ENCODE assay signal across 8 mouse cellular contexts in the genomic region with DNA sequence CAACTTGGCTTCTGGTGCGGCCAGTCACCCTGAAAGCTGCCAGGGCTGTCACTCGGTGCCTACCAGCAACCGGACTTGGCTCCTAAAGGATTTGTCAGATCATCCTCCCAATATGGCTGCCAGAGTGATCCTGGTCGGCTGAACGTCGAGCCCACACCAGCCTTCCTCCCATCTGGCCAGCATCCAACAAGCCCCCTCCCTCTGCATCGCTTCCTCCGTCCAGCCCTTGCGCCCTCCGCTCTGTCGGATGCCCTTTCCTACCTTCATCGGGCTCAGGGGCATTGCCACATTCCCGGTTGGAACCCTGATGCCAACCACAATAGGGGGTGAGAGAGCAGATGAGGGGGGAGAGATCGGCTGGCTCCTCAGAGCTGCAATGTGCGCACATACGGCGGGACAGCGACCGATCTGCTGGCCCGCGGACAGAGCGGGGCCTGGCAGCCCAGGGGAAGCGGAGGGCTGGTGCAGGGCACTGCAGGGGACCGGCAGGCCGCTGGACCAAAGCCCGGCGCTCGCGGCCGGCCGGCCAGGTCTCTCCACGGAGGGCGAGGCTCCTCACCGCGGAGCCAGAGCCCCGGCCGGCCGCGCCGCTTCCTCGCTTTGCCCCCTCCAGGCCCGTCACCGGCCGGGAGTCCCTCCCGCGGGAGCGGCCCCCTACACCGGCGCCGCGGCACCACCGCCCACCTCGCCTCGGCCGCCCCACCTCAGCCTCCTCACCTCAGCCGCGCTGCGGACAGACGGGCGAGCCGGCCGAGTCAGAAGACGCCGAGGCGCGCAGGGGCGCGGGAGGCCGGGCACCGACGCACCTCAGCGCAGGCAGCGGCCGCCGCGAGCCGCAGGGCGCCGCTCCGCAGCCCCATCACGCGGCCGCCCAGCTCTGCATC. TPM values are rescaled to one million over a fixed set of nuclear protein-coding genes. Genes with fewer than 3 reads are reported as not detected.
DNase-seq lines count a peak whose midpoint lies in the region; ATAC-seq and TF ChIP-seq lines count a peak whose summit lies in the region.

No protein-coding gene starts in this region.

- TF ChIP-seq CTCF in liver, postnatal 0 days (IDR thresholded peaks at IDR 0.05; ENCODE audit: low read depth): no peak

- in situ Hi-C loops in ES-E14 (cut with MboI; ENCODE audit: low sequenced_read_pairs in 2 of 2, unreplicated experiment in 2 of 2): no loop called here

- no peaks in the 10 kb centered on the region for H3K27me3 ChIP-seq in forebrain, embryonic 16.5 days (replicated peaks; ENCODE audit: control insufficient read depth, insufficient read depth, low read length)
- peaks cover 4% of the 10 kb centered on the region for H3K27me3 ChIP-seq in liver, postnatal 0 days (ENCODE audit: insufficient read depth, low read length)
- no peaks in the 10 kb centered on the region for H3K27me3 ChIP-seq in neural tube, embryonic 15.5 days (replicated peaks)

- H3K27ac ChIP-seq in ES-E14 (ENCODE audit: insufficient read depth, low read depth, low read length, poor library complexity, severe bottlenecking): no peak overlapping the region
- peak overlapping the region; percentile 98 for H3K27ac ChIP-seq in forebrain, embryonic 16.5 days (ENCODE audit: low read length)
- peak overlapping the region; percentile 87 for H3K27ac ChIP-seq in liver, postnatal 0 days (ENCODE audit: low read depth)
- H3K27ac ChIP-seq in neural tube, embryonic 15.5 days (replicated peaks): peak overlapping the region; percentile 98

- WGBS in forebrain, embryonic 16.5 days: under 1% methylated on average over 65 of the region's 83 CpGs
- WGBS in liver, postnatal 0 days (ENCODE audit: insufficient replicate concordance): under 1% methylated on average over 66 of the region's 83 CpGs
- under 1% methylated on average over 57 of the region's 83 CpGs for WGBS in neural tube, embryonic 15.5 days

- TF ChIP-seq EP300 in liver, postnatal 0 days (IDR thresholded peaks at IDR 0.05; ENCODE audit: low read depth): no peak

- peak overlapping the region; percentile 89 for H3K4me2 ChIP-seq in forebrain, embryonic 16.5 days (ENCODE audit: low read length)
- peak overlapping the region; percentile 84 for H3K4me2 ChIP-seq in liver, postnatal 0 days (ENCODE audit: low read depth, low read length)
- peak overlapping the region; percentile 72 for H3K4me2 ChIP-seq in neural tube, embryonic 15.5 days

- ATAC-seq in forebrain, embryonic 16.5 days: peak; percentile 26
- peak; percentile 66 for ATAC-seq in liver, postnatal 0 days
- peak; percentile 55 for ATAC-seq in neural tube, embryonic 15.5 days (ENCODE audit: low FRiP score)

- H3K9ac ChIP-seq in ES-E14 (ENCODE audit: insufficient read depth, low read depth, low read length, poor library complexity, severe bottlenecking): peak overlapping the region; percentile 83
- peak overlapping the region; percentile 88 for H3K9ac ChIP-seq in forebrain, embryonic 16.5 days (replicated peaks; ENCODE audit: low read depth, low read length)
- peak overlapping the region; percentile 78 for H3K9ac ChIP-seq in liver, postnatal 0 days (replicated peaks)
- peak overlapping the region; percentile 99 for H3K9ac ChIP-seq in neural tube, embryonic 15.5 days (replicated peaks)

- intact Hi-C loops in heart, postnatal 25 days (cut with DNase I): loop anchor here (5.0 to 10.0 kb wide), 3 partner anchors 35 to 95 kb away; no protein-coding TSS in a partner anchor

- H3K4me1 ChIP-seq in ES-E14 (ENCODE audit: control insufficient read depth in 2 of 2, insufficient read depth in 2 of 2, low read length in 2 of 2, poor library complexity in 1 of 2): peaks cover 0 to 7% of the 10 kb centered on the region in 2 experiments; a peak in 1 of 4 replicates
- peaks cover 41% of the 10 kb centered on the region for H3K4me1 ChIP-seq in forebrain, embryonic 16.5 days (replicated peaks; ENCODE audit: control insufficient read depth, insufficient read depth, low read length)
- H3K4me1 ChIP-seq in liver, postnatal 0 days (ENCODE audit: insufficient read depth): peaks cover 16% of the 10 kb centered on the region
- peaks cover 52% of the 10 kb centered on the region for H3K4me1 ChIP-seq in neural tube, embryonic 15.5 days

- DNase-seq in ES-E14 (ENCODE audit: low read depth, low spot score): no peak
- DNase-seq in cerebellum, adult 11-12 months: peak; percentile 93
- peak; percentile 53 for DNase-seq in heart, postnatal 25 days (ENCODE audit: low spot score)
- peak; percentile 55 to 75 for DNase-seq in layer of hippocampus, adult 18-20 months (ENCODE audit: low spot score in 2 of 2)
- peak; percentile 64 for DNase-seq in liver, postnatal 0 days
- DNase-seq in thymus, postnatal 4 days: peak; percentile 28

- no peaks in the 10 kb centered on the region for H3K36me3 ChIP-seq in ES-E14 (ENCODE audit: control insufficient read depth, insufficient read depth, low read length, poor library complexity, severe bottlenecking)
- H3K36me3 ChIP-seq in forebrain, embryonic 16.5 days (ENCODE audit: control insufficient read depth, insufficient read depth): no peaks in the 10 kb centered on the region
- H3K36me3 ChIP-seq in liver, postnatal 0 days (replicated peaks; ENCODE audit: insufficient read depth, low read length): no peaks in the 10 kb centered on the region
- no peaks in the 10 kb centered on the region for H3K36me3 ChIP-seq in neural tube, embryonic 15.5 days

- H3K4me3 ChIP-seq in ES-E14 (ENCODE audit: insufficient read depth in 1 of 2, low read depth in 1 of 2, low read length in 2 of 2, poor library complexity in 1 of 2, severe bottlenecking in 1 of 2): peak overlapping the region; percentile 86 to 87
- peak overlapping the region; percentile 96 for H3K4me3 ChIP-seq in forebrain, embryonic 16.5 days (replicated peaks; ENCODE audit: low read length)
- H3K4me3 ChIP-seq in liver, postnatal 0 days (ENCODE audit: low read depth, low read length): peak overlapping the region; percentile 81
- peak overlapping the region; percentile 99 for H3K4me3 ChIP-seq in neural tube, embryonic 15.5 days (replicated peaks)

- H3K9me3 ChIP-seq in ES-E14 (ENCODE audit: control insufficient read depth, insufficient read depth, low read depth, low read length): no peaks in the 10 kb centered on the region
- no peaks in the 10 kb centered on the region for H3K9me3 ChIP-seq in forebrain, embryonic 16.5 days (ENCODE audit: control insufficient read depth, low read length)
- H3K9me3 ChIP-seq in liver, postnatal 0 days (ENCODE audit: low read length): no peaks in the 10 kb centered on the region
- H3K9me3 ChIP-seq in neural tube, embryonic 15.5 days (replicated peaks): no peaks in the 10 kb centered on the region

TF ChIP-seq in ES-E14, 5 proteins besides CTCF, POLR2A, EP300 and RAD21:
- no peak for TF ChIP-seq ZC3H11A (IDR thresholded peaks at IDR 0.05; ENCODE audit: borderline replicate concordance, low read depth, low read length)
- no peak for TF ChIP-seq MAFK (IDR thresholded peaks at IDR 0.05; ENCODE audit: insufficient read depth, low read depth, low read length)
- no peak for TF ChIP-seq HCFC1 (IDR thresholded peaks at IDR 0.05; ENCODE audit: borderline replicate concordance, insufficient read depth, low read length)
- no peak for TF ChIP-seq CHD2 (IDR thresholded peaks at IDR 0.05; ENCODE audit: low read depth, low read length)
- no peak for TF ChIP-seq ZNF384 (IDR thresholded peaks at IDR 0.05; ENCODE audit: low read depth, low read length)

RNA-seq across cellular contexts. Expression of a gene that starts 0.5 kb away (rescaled TPM):
- total RNA-seq in ES-E14 (2012; rRNA removed): 27.1 and 28.7 TPM in 2 replicates
- polyA plus RNA-seq in forebrain, embryonic 16.5 days (2015; fragmentation: Nextera tagmentation; extraction: Ambion mirVana): 125 and 131 TPM in 2 replicates
- 100 to 1,000 TPM; 149 to 151 TPM for total RNA-seq in heart, postnatal 25 days (2021)
- 100 to 1,000 TPM; 383 to 410 TPM for total RNA-seq in layer of hippocampus, adult 18-20 months (2021)
- polyA plus RNA-seq in liver, postnatal 0 days (2015; fragmentation: Nextera tagmentation; extraction: Ambion mirVana): 6.9 and 8.9 TPM in 2 replicates
- polyA plus RNA-seq in neural tube, embryonic 15.5 days (2015; fragmentation: Nextera tagmentation; extraction: Ambion mirVana): 102 and 121 TPM in 2 replicates
